Mouse (Mus musculus): Measurements from ENCODE around the gene B3galt5. TPM values are rescaled to one million over a fixed set of nuclear protein-coding genes. Genes with fewer than 3 reads are reported as not detected.

Gene B3galt5
- polyA plus RNA-seq, 1 experiment from 2014 or later = 0.35 TPM

DNA sequence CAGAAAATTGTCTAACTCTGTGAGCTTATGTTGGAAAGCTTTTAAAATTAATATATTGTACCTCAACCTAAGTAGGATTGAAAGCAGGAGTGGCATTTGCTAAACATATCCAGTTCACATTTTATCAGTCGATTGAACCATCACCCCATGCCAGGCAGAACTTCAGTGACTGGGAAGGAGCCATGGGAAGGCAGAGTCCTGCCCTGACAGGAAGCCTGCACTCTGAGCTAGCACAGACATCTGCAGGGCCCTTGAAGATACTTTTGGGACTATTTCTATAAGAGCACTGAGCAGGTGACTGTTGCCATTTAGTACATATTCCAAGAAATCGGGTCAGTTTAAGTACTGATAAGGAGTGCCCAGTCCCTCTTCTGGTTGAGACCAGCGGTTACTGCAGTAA is 13.6 kb upstream of the B3galt5 start:
- H3K36me3 ChIP-seq = no peaks in the 10 kb centered on the region
- ATAC-seq (ENCODE audit: insufficient number of reproducible peaks, insufficient read depth, low FRiP score, low TSS enrichment, low read depth) = no peak
- H3K9me3 ChIP-seq = no peaks in the 10 kb centered on the region
- H3K4me3 ChIP-seq = no peak overlapping the region
- H3K4me1 ChIP-seq = no peaks in the 10 kb centered on the region
- H3K27ac ChIP-seq = no peak overlapping the region
- no peak overlapping the region for H3K4me2 ChIP-seq
- no peak overlapping the region for H3K9ac ChIP-seq
- H3K27me3 ChIP-seq = no peaks in the 10 kb centered on the region
- 80% methylated on average over 3 of the region's 3 CpGs for WGBS

GRCm38 (mm10) chr16:96222452-96222851 is 13.1 kb upstream of the B3galt5 start:
- Histone ChIP-seq H3K9ac (no peak overlapping the region), H3K36me3 (no peaks in the 10 kb centered on the region), H3K9me3 (no peaks in the 10 kb centered on the region), H3K4me3 (no peak overlapping the region), H3K4me2 (no peak overlapping the region), H3K27ac (no peak overlapping the region), H3K27me3 (no peaks in the 10 kb centered on the region), H3K4me1 (no peaks in the 10 kb centered on the region)
- no peak for ATAC-seq (ENCODE audit: insufficient number of reproducible peaks, insufficient read depth, low FRiP score, low TSS enrichment, low read depth)
- 80% methylated on average over 1 of the region's 1 CpGs for WGBS

- H3K9ac ChIP-seq = no peak overlapping the region
- no peaks in the 10 kb centered on the region for H3K4me1 ChIP-seq
- 74% methylated on average over 13 of the region's 13 CpGs for WGBS
- no peaks in the 10 kb centered on the region for H3K27me3 ChIP-seq
- H3K36me3 ChIP-seq = no peaks in the 10 kb centered on the region
- H3K9me3 ChIP-seq = no peaks in the 10 kb centered on the region
- no peak overlapping the region for H3K4me2 ChIP-seq
- no peak overlapping the region for H3K4me3 ChIP-seq
- no peak for ATAC-seq (ENCODE audit: insufficient number of reproducible peaks, insufficient read depth, low FRiP score, low TSS enrichment, low read depth)
- no peak overlapping the region for H3K27ac ChIP-seq
Observed at GRCm38 (mm10) chr16:96228438-96228837, 7.2 kb upstream of the B3galt5 start.

GRCm38 (mm10) chr16:96229044-96229555 is 6.5 kb upstream of the B3galt5 start:
- no peak overlapping the region for H3K4me3 ChIP-seq
- H3K4me2 ChIP-seq = no peak overlapping the region
- H3K36me3 ChIP-seq = no peaks in the 10 kb centered on the region
- no peak overlapping the region for H3K9ac ChIP-seq
- WGBS = 63% methylated on average over 8 of the region's 8 CpGs
- no peaks in the 10 kb centered on the region for H3K4me1 ChIP-seq
- ATAC-seq (ENCODE audit: insufficient number of reproducible peaks, insufficient read depth, low FRiP score, low TSS enrichment, low read depth) = no peak
- H3K9me3 ChIP-seq = no peaks in the 10 kb centered on the region
- H3K27ac ChIP-seq = no peak overlapping the region
- no peaks in the 10 kb centered on the region for H3K27me3 ChIP-seq

DNA sequence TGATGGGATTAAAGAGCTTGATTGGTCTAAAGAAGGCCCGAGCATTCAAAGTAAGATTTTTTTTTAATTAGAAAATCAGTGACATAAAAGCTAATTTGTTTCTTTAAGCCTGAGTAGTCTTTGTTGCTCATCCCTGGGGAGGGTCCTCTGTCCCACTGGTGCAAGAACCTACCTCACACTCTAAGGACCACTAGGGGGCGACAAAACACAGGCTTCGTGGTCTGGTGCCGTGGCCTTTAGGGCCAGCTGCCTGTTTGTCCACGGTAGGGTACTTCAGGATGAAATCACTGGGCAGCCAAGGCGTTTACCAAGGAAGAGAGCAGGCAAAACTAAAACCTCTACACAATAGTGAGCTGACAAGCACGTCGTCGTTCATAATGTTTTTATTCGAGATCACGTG is 5.2 kb upstream of the B3galt5 start:
- Histone ChIP-seq H3K4me1 (no peaks in the 10 kb centered on the region), H3K9me3 (no peaks in the 10 kb centered on the region), H3K4me3 (no peak overlapping the region), H3K4me2 (no peak overlapping the region), H3K36me3 (no peaks in the 10 kb centered on the region), H3K27ac (no peak overlapping the region), H3K27me3 (no peaks in the 10 kb centered on the region), H3K9ac (no peak overlapping the region)
- 31% methylated on average over 11 of the region's 11 CpGs for WGBS
- ATAC-seq (ENCODE audit: insufficient number of reproducible peaks, insufficient read depth, low FRiP score, low TSS enrichment, low read depth) = 0 out of 2 replicates have a peak, but pooled peaks have one; percentile 43

GRCm38 (mm10) chr16:96231251-96231650 is 4.3 kb upstream of the B3galt5 start:
- Histone ChIP-seq H3K36me3 (no peaks in the 10 kb centered on the region), H3K4me1 (no peaks in the 10 kb centered on the region), H3K27me3 (no peaks in the 10 kb centered on the region), H3K4me2 (no peak overlapping the region), H3K9me3 (no peaks in the 10 kb centered on the region), H3K9ac (no peak overlapping the region), H3K4me3 (no peak overlapping the region), H3K27ac (no peak overlapping the region)
- ATAC-seq (ENCODE audit: insufficient number of reproducible peaks, insufficient read depth, low FRiP score, low TSS enrichment, low read depth) = no peak
- 89% methylated on average over 4 of the region's 4 CpGs for WGBS

- Histone ChIP-seq H3K4me1 (no peaks in the 10 kb centered on the region), H3K4me2 (no peak overlapping the region), H3K9ac (no peak overlapping the region), H3K9me3 (no peaks in the 10 kb centered on the region), H3K27me3 (no peaks in the 10 kb centered on the region), H3K36me3 (no peaks in the 10 kb centered on the region), H3K27ac (no peak overlapping the region), H3K4me3 (no peak overlapping the region)
- 83% methylated on average over 8 of the region's 8 CpGs for WGBS
- ATAC-seq (ENCODE audit: insufficient number of reproducible peaks, insufficient read depth, low FRiP score, low TSS enrichment, low read depth) = no peak
Observed at GRCm38 (mm10) chr16:96231974-96232373, 3.6 kb upstream of the B3galt5 start.

- ATAC-seq (ENCODE audit: insufficient number of reproducible peaks, insufficient read depth, low FRiP score, low TSS enrichment, low read depth) = no peak
- Histone ChIP-seq H3K4me3 (no peak overlapping the region), H3K36me3 (no peaks in the 10 kb centered on the region), H3K4me1 (no peaks in the 10 kb centered on the region), H3K27me3 (no peaks in the 10 kb centered on the region), H3K9ac (no peak overlapping the region), H3K9me3 (no peaks in the 10 kb centered on the region), H3K4me2 (no peak overlapping the region), H3K27ac (no peak overlapping the region)
- 89% methylated on average over 8 of the region's 8 CpGs for WGBS
Observed at GRCm38 (mm10) chr16:96233996-96234395, 1.6 kb upstream of the B3galt5 start.

- Histone ChIP-seq H3K27me3 (no peaks in the 10 kb centered on the region), H3K9ac (no peak overlapping the region), H3K4me1 (no peaks in the 10 kb centered on the region), H3K4me2 (no peak overlapping the region), H3K27ac (no peak overlapping the region), H3K9me3 (0 out of 2 replicates have a peak, but pooled peaks cover 4% of the 10 kb centered on the region), H3K36me3 (no peaks in the 10 kb centered on the region), H3K4me3 (no peak overlapping the region)
- no peak for ATAC-seq (ENCODE audit: insufficient number of reproducible peaks, insufficient read depth, low FRiP score, low TSS enrichment, low read depth)
- 77% methylated on average over 6 of the region's 6 CpGs for WGBS
Observed at GRCm38 (mm10) chr16:96244496-96244895, 8.9 kb downstream of the B3galt5 start.

DNA sequence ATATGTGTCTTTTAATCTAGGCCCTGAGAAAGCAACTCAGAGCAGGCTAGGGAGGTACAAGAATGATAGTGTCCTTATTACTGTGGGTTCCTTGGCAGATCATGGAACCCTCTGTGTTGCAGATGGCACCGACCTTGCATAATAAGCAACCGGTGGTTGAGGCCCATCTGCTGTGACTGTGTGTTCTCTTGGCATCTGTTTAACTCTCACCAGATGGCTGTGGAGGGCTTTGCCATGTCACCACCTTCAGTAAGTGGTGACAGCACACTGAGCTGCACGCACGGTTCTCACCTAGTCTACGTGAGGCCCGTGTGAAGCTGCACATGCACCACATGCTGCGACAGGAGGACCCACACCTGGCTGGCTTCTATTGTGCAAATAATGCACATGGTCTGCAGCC is 14.0 kb downstream of the B3galt5 start:
- ATAC-seq (ENCODE audit: insufficient number of reproducible peaks, insufficient read depth, low FRiP score, low TSS enrichment, low read depth) = no peak
- Histone ChIP-seq H3K4me1 (no peaks in the 10 kb centered on the region), H3K9me3 (0 out of 2 replicates have a peak, but pooled peaks cover 4% of the 10 kb centered on the region), H3K9ac (no peak overlapping the region), H3K27me3 (no peaks in the 10 kb centered on the region), H3K27ac (no peak overlapping the region), H3K4me2 (no peak overlapping the region), H3K4me3 (no peak overlapping the region), H3K36me3 (no peaks in the 10 kb centered on the region)
- 67% methylated on average over 7 of the region's 7 CpGs for WGBS

DNA sequence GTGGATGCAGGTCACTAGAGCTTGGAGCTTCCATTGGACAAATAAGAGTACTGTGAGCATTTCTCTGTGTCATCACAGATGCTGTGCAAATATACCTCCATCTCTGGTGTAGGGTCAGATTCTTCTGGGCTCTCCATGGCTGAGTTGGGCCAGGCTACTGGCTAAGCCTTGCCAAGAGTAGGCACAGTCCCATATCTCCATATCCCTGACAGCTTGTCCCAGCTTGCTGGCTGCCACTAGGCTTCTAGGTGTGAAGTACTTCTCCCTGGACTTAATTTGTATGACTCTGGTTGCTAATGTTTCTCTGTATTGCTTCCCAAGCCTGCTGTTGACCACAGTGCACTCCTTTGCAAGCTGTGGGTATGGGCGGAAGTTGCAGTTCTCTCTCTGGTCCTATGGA is 16.5 kb downstream of the B3galt5 start:
- no peak overlapping the region for H3K9ac ChIP-seq
- WGBS = 91% methylated on average over 1 of the region's 1 CpGs

GRCm38 (mm10) chr16:96258429-96258828 is 22.8 kb downstream of the B3galt5 start:
- H3K4me2 ChIP-seq = no peak overlapping the region
- H3K27ac ChIP-seq = no peak overlapping the region
- H3K4me3 ChIP-seq = no peak overlapping the region
- H3K4me1 ChIP-seq = no peaks in the 10 kb centered on the region
- no peak overlapping the region for H3K9ac ChIP-seq
- no peaks in the 10 kb centered on the region for H3K27me3 ChIP-seq
- H3K9me3 ChIP-seq = no peaks in the 10 kb centered on the region
- H3K36me3 ChIP-seq = no peaks in the 10 kb centered on the region
- no peak for ATAC-seq (ENCODE audit: insufficient number of reproducible peaks, insufficient read depth, low FRiP score, low TSS enrichment, low read depth)
- 89% methylated on average over 8 of the region's 8 CpGs for WGBS

More for the DNA sequence above, 16.5 kb downstream of the B3galt5 start:
- Histone ChIP-seq H3K36me3 (no peaks in the 10 kb centered on the region), H3K9me3 (0 out of 2 replicates have a peak, but pooled peaks cover 4% of the 10 kb centered on the region), H3K27me3 (no peaks in the 10 kb centered on the region), H3K27ac (no peak overlapping the region), H3K4me3 (no peak overlapping the region), H3K4me2 (no peak overlapping the region), H3K4me1 (no peaks in the 10 kb centered on the region)
- ATAC-seq (ENCODE audit: insufficient number of reproducible peaks, insufficient read depth, low FRiP score, low TSS enrichment, low read depth) = no peak

All from embryonic facial prominence, embryonic 13.5 days (tissue).